Mouse (Mus musculus): Measurements from ENCODE around the gene Crmp1. TPM values are rescaled to one million over a fixed set of nuclear protein-coding genes. Genes with fewer than 3 reads are reported as not detected.
A peak's percentile ranks its signal among the peaks of the same experiment; 100 is the strongest.

The Crmp1 gene
- polyA plus RNA-seq, 1 experiment from 2014 or later = 32.1 TPM

DNA sequence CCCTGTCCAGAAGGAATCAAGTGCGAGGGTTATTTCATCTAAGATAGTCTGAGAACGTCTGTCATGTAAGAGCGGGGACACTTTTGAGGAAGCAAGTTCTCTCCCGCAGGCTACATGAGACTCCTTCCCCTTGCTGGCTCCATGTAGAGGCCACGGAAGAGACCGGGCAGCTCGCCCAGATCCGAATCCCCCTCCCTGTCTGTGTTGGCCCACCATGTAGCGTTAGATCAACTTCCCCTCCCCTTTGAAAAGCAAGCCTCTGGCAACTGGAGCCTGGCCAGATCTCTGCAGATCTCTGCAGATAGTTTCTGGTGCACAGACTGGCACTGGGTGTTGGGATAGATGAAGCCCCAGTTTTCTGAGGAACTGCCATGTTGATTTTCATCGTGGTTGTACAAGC, 55.0 kb downstream of the Crmp1 start:
- Histone ChIP-seq H3K9me3 (ENCODE audit: control insufficient read depth, low read length) (no peaks in the 10 kb centered on the region), H3K27me3 (replicated peaks; ENCODE audit: control insufficient read depth, insufficient read depth, low read length) (no peaks in the 10 kb centered on the region), H3K4me2 (ENCODE audit: low read depth, low read length) (no peak overlapping the region), H3K36me3 (ENCODE audit: control insufficient read depth, insufficient read depth, low read length) (peaks cover 24% of the 10 kb centered on the region; the same call in 1 of the 2 replicates), H3K4me1 (ENCODE audit: control insufficient read depth, insufficient read depth, low read length) (no peaks in the 10 kb centered on the region), H3K9ac (ENCODE audit: low read depth, low read length) (no peak overlapping the region), H3K27ac (replicated peaks; ENCODE audit: low read depth, low read length) (no peak overlapping the region), H3K4me3 (ENCODE audit: low read depth, low read length) (no peak overlapping the region)
- ATAC-seq (ENCODE audit: low read depth) = 0 out of 2 replicates have a peak, but pooled peaks have one; percentile 31
- WGBS = 54% methylated on average over 10 of the region's 10 CpGs
- DNase-seq (ENCODE audit: low spot score) = peak; percentile 67

DNA sequence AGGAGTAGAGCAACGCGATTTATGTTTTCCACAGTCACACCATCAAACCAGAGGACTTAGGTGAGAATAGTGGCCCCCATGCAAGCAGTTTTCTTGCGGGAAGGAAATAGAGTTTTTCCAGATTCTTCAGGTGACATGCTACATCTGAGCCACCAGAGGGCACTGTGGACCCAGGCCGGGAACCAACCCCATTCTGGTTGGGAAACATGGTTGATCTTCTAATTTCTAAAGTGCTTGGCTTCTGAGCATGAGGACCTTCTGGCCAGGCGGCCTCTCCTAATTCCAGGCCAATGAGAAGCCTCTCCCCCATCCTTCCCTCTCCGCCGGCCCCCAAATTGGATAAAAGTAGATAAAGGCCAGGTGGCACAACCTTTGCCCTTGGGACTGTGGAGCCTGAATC, 56.6 kb downstream of the Crmp1 start:
- H3K4me3 ChIP-seq (ENCODE audit: low read depth, low read length) = no peak overlapping the region
- H3K9me3 ChIP-seq (ENCODE audit: control insufficient read depth, low read length) = no peaks in the 10 kb centered on the region
- no peaks in the 10 kb centered on the region for H3K4me1 ChIP-seq (ENCODE audit: control insufficient read depth, insufficient read depth, low read length)
- no peak overlapping the region for H3K9ac ChIP-seq (ENCODE audit: low read depth, low read length)
- no peak for ATAC-seq (ENCODE audit: low read depth)
- 24% methylated on average over 7 of the region's 7 CpGs for WGBS
- H3K27ac ChIP-seq (replicated peaks; ENCODE audit: low read depth, low read length) = no peak overlapping the region
- no peaks in the 10 kb centered on the region for H3K27me3 ChIP-seq (replicated peaks; ENCODE audit: control insufficient read depth, insufficient read depth, low read length)
- no peak overlapping the region for H3K4me2 ChIP-seq (ENCODE audit: low read depth, low read length)
- peaks cover 36% of the 10 kb centered on the region; the same call in 1 of the 2 replicates for H3K36me3 ChIP-seq (ENCODE audit: control insufficient read depth, insufficient read depth, low read length)
- DNase-seq (ENCODE audit: low spot score) = peak; percentile 24

DNA sequence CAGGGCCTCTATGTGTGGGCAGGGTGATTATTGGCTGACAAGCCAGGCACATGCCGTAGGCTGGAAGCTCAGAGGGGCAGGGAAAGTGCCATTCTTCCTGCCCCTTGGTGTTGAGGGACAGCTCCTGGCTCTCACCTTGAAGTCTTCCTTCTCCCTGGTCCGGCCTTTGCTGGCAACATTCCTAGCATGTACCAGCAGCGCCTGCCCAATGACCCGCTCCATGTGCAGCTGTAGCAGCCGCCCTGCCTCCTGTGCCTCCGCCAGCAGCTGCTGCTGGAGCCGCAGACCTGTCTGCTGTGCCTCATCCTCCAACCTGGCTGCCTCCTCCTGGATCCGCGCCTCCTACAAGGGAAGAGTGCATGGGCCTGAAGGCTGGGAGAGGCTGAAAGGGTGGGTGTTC, 68.3 kb downstream of the Crmp1 start:
- Histone ChIP-seq H3K4me2 (ENCODE audit: low read depth, low read length) (no peak overlapping the region), H3K4me3 (ENCODE audit: low read depth, low read length) (no peak overlapping the region)
- 89% methylated on average over 7 of the region's 9 CpGs for WGBS

DNA sequence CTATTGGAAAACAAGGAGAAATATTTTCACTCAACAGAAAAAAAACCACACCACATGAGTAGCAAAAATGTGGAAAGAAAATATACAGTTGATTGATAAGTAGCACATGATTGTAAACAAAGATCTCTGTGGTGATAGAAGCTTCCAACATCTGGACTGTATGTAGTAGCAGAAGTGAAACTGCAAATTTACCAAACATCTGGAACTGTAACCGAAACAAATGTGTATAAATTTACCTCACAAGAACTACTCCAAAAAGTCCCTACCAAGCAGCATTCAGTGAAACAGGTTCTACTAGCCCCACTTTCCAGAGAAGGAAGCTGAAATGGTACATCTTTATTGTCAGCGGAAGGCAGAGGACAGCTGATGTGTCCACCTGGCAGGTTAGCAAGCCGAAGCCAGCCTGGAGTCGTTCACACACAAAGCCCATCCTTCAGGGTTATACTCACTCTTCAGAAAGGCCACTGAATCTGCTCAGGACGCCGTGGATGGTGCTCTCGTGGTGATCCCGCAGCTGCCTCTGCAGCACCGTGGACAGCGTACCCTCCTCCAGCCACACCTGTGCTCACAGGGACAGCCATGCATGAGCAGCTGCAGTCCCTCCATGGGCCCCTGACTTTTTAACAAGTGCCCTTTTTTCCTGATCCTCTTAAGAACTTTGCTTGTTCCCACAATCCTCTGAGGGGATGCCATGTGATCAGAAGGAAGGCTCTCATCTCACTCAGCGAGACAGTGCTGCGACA, 71.4 kb downstream of the Crmp1 start:
- peaks cover 79% of the 10 kb centered on the region for H3K36me3 ChIP-seq (ENCODE audit: control insufficient read depth, insufficient read depth, low read length)
- no peak for DNase-seq (ENCODE audit: low spot score)
- no peak overlapping the region for H3K4me3 ChIP-seq (ENCODE audit: low read depth, low read length)
- no peak for ATAC-seq (ENCODE audit: low read depth)
- no peaks in the 10 kb centered on the region for H3K4me1 ChIP-seq (ENCODE audit: control insufficient read depth, insufficient read depth, low read length)
- H3K27me3 ChIP-seq (replicated peaks; ENCODE audit: control insufficient read depth, insufficient read depth, low read length) = no peaks in the 10 kb centered on the region
- no peak overlapping the region for H3K9ac ChIP-seq (ENCODE audit: low read depth, low read length)
- H3K9me3 ChIP-seq (ENCODE audit: control insufficient read depth, low read length) = peaks cover 10% of the 10 kb centered on the region; the same call in 1 of the 2 replicates
- no peak overlapping the region for H3K27ac ChIP-seq (replicated peaks; ENCODE audit: low read depth, low read length)
- no peak overlapping the region for H3K4me2 ChIP-seq (ENCODE audit: low read depth, low read length)
- 83% methylated on average over 12 of the region's 12 CpGs for WGBS

More for the DNA sequence above, 68.3 kb downstream of the Crmp1 start:
- no peak overlapping the region for H3K9ac ChIP-seq (ENCODE audit: low read depth, low read length)
- H3K36me3 ChIP-seq (ENCODE audit: control insufficient read depth, insufficient read depth, low read length) = peaks cover 61% of the 10 kb centered on the region
- DNase-seq (ENCODE audit: low spot score) = no peak
- peaks cover 3% of the 10 kb centered on the region; the same call in 1 of the 2 replicates for H3K9me3 ChIP-seq (ENCODE audit: control insufficient read depth, low read length)
- H3K27me3 ChIP-seq (replicated peaks; ENCODE audit: control insufficient read depth, insufficient read depth, low read length) = no peaks in the 10 kb centered on the region
- ATAC-seq (ENCODE audit: low read depth) = no peak
- H3K4me1 ChIP-seq (ENCODE audit: control insufficient read depth, insufficient read depth, low read length) = no peaks in the 10 kb centered on the region
- H3K27ac ChIP-seq (replicated peaks; ENCODE audit: low read depth, low read length) = no peak overlapping the region

- H3K9ac ChIP-seq (ENCODE audit: low read depth, low read length) = no peak overlapping the region
- no peak overlapping the region for H3K4me2 ChIP-seq (ENCODE audit: low read depth, low read length)
- no peaks in the 10 kb centered on the region for H3K27me3 ChIP-seq (replicated peaks; ENCODE audit: control insufficient read depth, insufficient read depth, low read length)
- no peak for ATAC-seq (ENCODE audit: low read depth)
- WGBS = 89% methylated on average over 6 of the region's 6 CpGs
- H3K4me3 ChIP-seq (ENCODE audit: low read depth, low read length) = no peak overlapping the region
- H3K9me3 ChIP-seq (ENCODE audit: control insufficient read depth, low read length) = peaks cover 10% of the 10 kb centered on the region; the same call in 1 of the 2 replicates
- DNase-seq (ENCODE audit: low spot score) = no peak
- H3K27ac ChIP-seq (replicated peaks; ENCODE audit: low read depth, low read length) = no peak overlapping the region
- H3K4me1 ChIP-seq (ENCODE audit: control insufficient read depth, insufficient read depth, low read length) = no peaks in the 10 kb centered on the region
- peaks cover 97% of the 10 kb centered on the region for H3K36me3 ChIP-seq (ENCODE audit: control insufficient read depth, insufficient read depth, low read length)
These were observed 77.0 kb downstream of the Crmp1 start for GRCm38 (mm10) chr5:37318715-37319114.

DNA sequence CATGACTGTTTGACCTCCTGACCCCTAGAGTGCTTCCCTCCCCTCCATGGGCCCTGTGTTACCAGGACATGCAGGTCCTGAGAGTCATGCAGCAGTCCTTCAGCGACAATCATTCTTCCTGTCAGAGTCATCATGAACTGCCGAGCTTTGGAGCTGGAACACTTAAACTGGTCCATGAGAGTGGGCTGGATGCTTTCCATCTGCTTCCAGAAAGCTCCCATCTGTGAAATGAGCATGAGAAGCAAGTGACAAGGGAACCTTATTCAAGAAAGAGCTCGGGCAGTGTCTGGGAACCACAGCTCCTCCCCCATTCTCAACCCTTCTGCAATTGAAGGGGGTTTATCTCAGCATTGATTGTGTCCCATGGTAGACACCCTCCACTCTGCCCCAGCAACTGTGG, 78.4 kb downstream of the Crmp1 start:
- Histone ChIP-seq H3K27me3 (replicated peaks; ENCODE audit: control insufficient read depth, insufficient read depth, low read length) (no peaks in the 10 kb centered on the region), H3K36me3 (ENCODE audit: control insufficient read depth, insufficient read depth, low read length) (peaks cover 97% of the 10 kb centered on the region), H3K4me1 (ENCODE audit: control insufficient read depth, insufficient read depth, low read length) (no peaks in the 10 kb centered on the region), H3K9ac (ENCODE audit: low read depth, low read length) (no peak overlapping the region), H3K4me2 (ENCODE audit: low read depth, low read length) (no peak overlapping the region), H3K4me3 (ENCODE audit: low read depth, low read length) (no peak overlapping the region), H3K27ac (replicated peaks; ENCODE audit: low read depth, low read length) (no peak overlapping the region), H3K9me3 (ENCODE audit: control insufficient read depth, low read length) (peaks cover 5% of the 10 kb centered on the region; the same call in 1 of the 2 replicates)
- DNase-seq (ENCODE audit: low spot score) (no peak), ATAC-seq (ENCODE audit: low read depth) (no peak)
- 72% methylated on average over 3 of the region's 3 CpGs for WGBS

- H3K9ac ChIP-seq (ENCODE audit: low read depth, low read length) = no peak overlapping the region
- no peaks in the 10 kb centered on the region for H3K9me3 ChIP-seq (ENCODE audit: control insufficient read depth, low read length)
- H3K4me2 ChIP-seq (ENCODE audit: low read depth, low read length) = no peak overlapping the region
- no peak overlapping the region for H3K27ac ChIP-seq (replicated peaks; ENCODE audit: low read depth, low read length)
- ATAC-seq (ENCODE audit: low read depth) = no peak
- DNase-seq (ENCODE audit: low spot score) = no peak
- H3K4me1 ChIP-seq (ENCODE audit: control insufficient read depth, insufficient read depth, low read length) = no peaks in the 10 kb centered on the region
- no peak overlapping the region for H3K4me3 ChIP-seq (ENCODE audit: low read depth, low read length)
- H3K27me3 ChIP-seq (replicated peaks; ENCODE audit: control insufficient read depth, insufficient read depth, low read length) = no peaks in the 10 kb centered on the region
- peaks cover 97% of the 10 kb centered on the region for H3K36me3 ChIP-seq (ENCODE audit: control insufficient read depth, insufficient read depth, low read length)
- WGBS = 90% methylated on average over 4 of the region's 4 CpGs
These were observed 79.0 kb downstream of the Crmp1 start for GRCm38 (mm10) chr5:37320761-37321160.

DNA sequence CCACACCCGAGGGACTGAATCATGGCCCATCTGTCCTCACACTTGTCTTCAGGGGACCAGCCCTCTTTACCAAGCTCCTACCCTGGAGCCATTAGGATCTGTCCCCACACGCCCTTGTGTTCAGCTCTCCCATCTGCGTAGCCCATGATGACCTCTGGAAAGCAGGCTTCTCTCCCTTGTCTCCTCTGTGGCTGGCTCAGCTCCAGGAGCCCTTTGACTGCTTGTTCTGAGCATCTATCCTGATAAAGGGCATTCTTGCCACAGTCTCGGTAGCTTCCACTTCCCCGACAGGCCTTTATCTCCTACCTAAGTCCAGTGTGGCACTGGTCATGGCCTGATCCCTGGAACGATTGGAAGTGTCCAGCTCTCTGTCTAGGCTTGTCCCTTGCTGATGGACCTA, 84.9 kb downstream of the Crmp1 start:
- no peak for DNase-seq (ENCODE audit: low spot score)
- Histone ChIP-seq H3K4me1 (ENCODE audit: control insufficient read depth, insufficient read depth, low read length) (no peaks in the 10 kb centered on the region), H3K9me3 (ENCODE audit: control insufficient read depth, low read length) (no peaks in the 10 kb centered on the region), H3K27me3 (replicated peaks; ENCODE audit: control insufficient read depth, insufficient read depth, low read length) (no peaks in the 10 kb centered on the region), H3K9ac (ENCODE audit: low read depth, low read length) (no peak overlapping the region), H3K27ac (replicated peaks; ENCODE audit: low read depth, low read length) (no peak overlapping the region), H3K36me3 (ENCODE audit: control insufficient read depth, insufficient read depth, low read length) (peaks cover 74% of the 10 kb centered on the region), H3K4me3 (ENCODE audit: low read depth, low read length) (no peak overlapping the region), H3K4me2 (ENCODE audit: low read depth, low read length) (no peak overlapping the region)
- 95% methylated on average over 5 of the region's 6 CpGs for WGBS
- ATAC-seq (ENCODE audit: low read depth) = no peak
